ENCODE assay signal across 8 mouse cellular contexts in the genomic region with DNA sequence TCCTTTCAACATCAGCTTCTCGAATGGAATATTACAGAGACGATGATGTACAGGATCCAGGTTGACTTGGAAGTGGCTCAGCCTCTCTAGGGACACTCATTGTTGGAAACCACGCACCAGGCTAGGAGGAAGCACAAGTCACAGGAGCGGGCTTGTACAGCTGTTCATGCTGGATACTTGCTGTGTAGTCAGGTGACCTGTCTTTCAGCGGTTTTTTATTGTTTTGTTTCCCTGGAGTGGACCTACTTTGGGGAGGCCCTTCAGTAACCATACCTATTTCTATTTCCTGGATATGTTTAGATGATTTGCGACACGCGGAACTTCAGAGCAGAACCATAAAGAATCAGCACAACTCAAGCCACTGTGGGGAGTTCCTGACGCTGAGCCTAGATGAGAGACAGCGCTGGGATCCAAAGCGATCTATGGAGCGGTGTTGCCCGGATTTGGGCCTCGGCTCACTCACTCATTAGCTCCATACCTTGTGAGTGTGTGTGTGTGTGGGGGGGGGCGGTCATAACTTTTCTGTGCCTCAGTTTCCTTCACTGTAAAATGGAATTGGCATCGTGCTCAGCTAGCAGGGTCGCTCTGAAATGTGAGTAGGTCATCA. TPM values are rescaled to one million over a fixed set of nuclear protein-coding genes. Genes with fewer than 3 reads are reported as not detected.
DNase-seq lines count a peak whose midpoint lies in the region; ATAC-seq lines count a peak whose summit lies in the region.

No protein-coding gene starts in this region.

- no peaks in the 10 kb centered on the region for H3K9me3 ChIP-seq in heart, embryonic 13.5 days
- H3K9me3 ChIP-seq in heart, embryonic 14.5 days (ENCODE audit: control insufficient read depth, low read length): no peaks in the 10 kb centered on the region
- H3K9me3 ChIP-seq in liver, embryonic 12.5 days (replicated peaks): no peaks in the 10 kb centered on the region
- no peaks in the 10 kb centered on the region for H3K9me3 ChIP-seq in stomach, embryonic 14.5 days (ENCODE audit: control insufficient read depth, low read depth, low read length)

- H3K36me3 ChIP-seq in heart, embryonic 13.5 days: peaks cover 8% of the 10 kb centered on the region; the same call in 1 of the 2 replicates
- H3K36me3 ChIP-seq in heart, embryonic 14.5 days (ENCODE audit: control insufficient read depth, insufficient read depth, low read length): no peaks in the 10 kb centered on the region
- H3K36me3 ChIP-seq in liver, embryonic 12.5 days: peaks cover 32% of the 10 kb centered on the region
- H3K36me3 ChIP-seq in stomach, embryonic 14.5 days (ENCODE audit: control insufficient read depth, insufficient read depth, low read length): no peaks in the 10 kb centered on the region

- peak overlapping the region; percentile 87 for H3K4me2 ChIP-seq in heart, embryonic 13.5 days
- peak overlapping the region; percentile 94 for H3K4me2 ChIP-seq in heart, embryonic 14.5 days (ENCODE audit: low read length)
- peak overlapping the region; percentile 78 for H3K4me2 ChIP-seq in liver, embryonic 12.5 days
- peak overlapping the region; percentile 85 for H3K4me2 ChIP-seq in stomach, embryonic 14.5 days (replicated peaks; ENCODE audit: low read depth, low read length)

- intact Hi-C loops in heart, postnatal 10 days (cut with DNase I): loop anchor here (2.0 to 10.0 kb wide), 2 partner anchors 76 to 160 kb away; no protein-coding TSS in a partner anchor

- peak overlapping the region; percentile 77 for H3K4me3 ChIP-seq in heart, embryonic 13.5 days
- H3K4me3 ChIP-seq in heart, embryonic 14.5 days (ENCODE audit: control insufficient read depth in 1 of 2, insufficient read depth in 1 of 2, low read depth in 1 of 2, low read length in 2 of 2): peak overlapping the region; percentile 53 to 65
- H3K4me3 ChIP-seq in liver, embryonic 12.5 days: peak overlapping the region; percentile 87
- peak overlapping the region; percentile 64 for H3K4me3 ChIP-seq in stomach, embryonic 14.5 days (ENCODE audit: low read depth, low read length)

- DNase-seq in heart, postnatal 10 days: no peak
- DNase-seq in NIH3T3 (ENCODE audit: low read depth): peak; percentile 18
- no peak for DNase-seq in right cerebral cortex, postnatal 36 days (ENCODE audit: low spot score in 2 of 2)
- no peak for DNase-seq in frontal cortex, postnatal 25 days (ENCODE audit: low spot score in 2 of 2)

- peak overlapping the region; percentile 88 for H3K9ac ChIP-seq in heart, embryonic 13.5 days
- H3K9ac ChIP-seq in heart, embryonic 14.5 days (ENCODE audit: low read length): peak overlapping the region; percentile 83
- H3K9ac ChIP-seq in liver, embryonic 12.5 days: peak overlapping the region; percentile 95
- H3K9ac ChIP-seq in stomach, embryonic 14.5 days (replicated peaks; ENCODE audit: low read depth, low read length): peak overlapping the region; percentile 55; the same call in 1 of the 2 replicates

- ATAC-seq in heart, embryonic 13.5 days (ENCODE audit: extremely low read depth, insufficient number of reproducible peaks, low FRiP score, low TSS enrichment): no peak
- no peak for ATAC-seq in heart, embryonic 14.5 days (ENCODE audit: insufficient number of reproducible peaks, insufficient read depth, low FRiP score, low read depth)
- peak; percentile 57 for ATAC-seq in liver, embryonic 12.5 days
- peak; percentile 16; the same call in 1 of the 2 replicates for ATAC-seq in stomach, embryonic 14.5 days (ENCODE audit: insufficient number of reproducible peaks, insufficient read depth, low FRiP score, low read depth)

- H3K27ac ChIP-seq in heart, embryonic 13.5 days (replicated peaks): peak overlapping the region; percentile 67
- H3K27ac ChIP-seq in heart, embryonic 14.5 days (replicated peaks in 1 of 2; ENCODE audit: control insufficient read depth in 1 of 2, insufficient read depth in 1 of 2, low read depth in 2 of 2, low read length in 2 of 2): no peak overlapping the region
- H3K27ac ChIP-seq in liver, embryonic 12.5 days: peak overlapping the region; percentile 92
- H3K27ac ChIP-seq in stomach, embryonic 14.5 days (ENCODE audit: low read length): no peak overlapping the region

- 21% methylated on average over 17 of the region's 17 CpGs for WGBS in heart, embryonic 13.5 days
- 20% methylated on average over 17 of the region's 17 CpGs for WGBS in heart, embryonic 14.5 days
- 16% methylated on average over 17 of the region's 17 CpGs for WGBS in liver, embryonic 12.5 days (ENCODE audit: insufficient replicate concordance)
- WGBS in stomach, embryonic 14.5 days: 20% methylated on average over 17 of the region's 17 CpGs

- H3K4me1 ChIP-seq in heart, embryonic 13.5 days: peaks cover 15% of the 10 kb centered on the region
- H3K4me1 ChIP-seq in heart, embryonic 14.5 days (ENCODE audit: control insufficient read depth in 2 of 2, insufficient read depth in 2 of 2, low read length in 2 of 2): peaks cover 3 to 4% of the 10 kb centered on the region in 2 experiments; a peak in 2 of 4 replicates
- H3K4me1 ChIP-seq in liver, embryonic 12.5 days: peaks cover 22% of the 10 kb centered on the region
- H3K4me1 ChIP-seq in stomach, embryonic 14.5 days (ENCODE audit: control insufficient read depth, insufficient read depth, low read length): no peaks in the 10 kb centered on the region

- peaks cover 40% of the 10 kb centered on the region for H3K27me3 ChIP-seq in heart, embryonic 13.5 days (replicated peaks)
- peaks cover 4% of the 10 kb centered on the region; the same call in 1 of the 2 replicates for H3K27me3 ChIP-seq in heart, embryonic 14.5 days (ENCODE audit: control insufficient read depth, insufficient read depth, low read length)
- H3K27me3 ChIP-seq in liver, embryonic 12.5 days (replicated peaks): peaks cover 39% of the 10 kb centered on the region
- no peaks in the 10 kb centered on the region for H3K27me3 ChIP-seq in stomach, embryonic 14.5 days (ENCODE audit: control insufficient read depth, insufficient read depth, low read length)

RNA-seq across cellular contexts. Expression of a gene that starts 0.5 kb away (rescaled TPM):
- polyA plus RNA-seq in heart, embryonic 13.5 days (2015; fragmentation: Nextera tagmentation; extraction: Ambion mirVana): 7.4 and 7.7 TPM in 2 replicates
- total RNA-seq in heart, postnatal 10 days (2021): 10 to 100 TPM; 11.3 to 12.1 TPM
- polyA plus RNA-seq in heart, embryonic 14.5 days (2014; fragmentation: Nextera tagmentation; extraction: Ambion mirVana): 5.7 and 6.1 TPM in 2 replicates
- 23.1 and 27.2 TPM in 2 replicates for polyA plus RNA-seq in liver, embryonic 12.5 days (2016; fragmentation: Nextera tagmentation; extraction: Ambion mirVana)
- polyA plus RNA-seq in stomach, embryonic 14.5 days (2014; fragmentation: Nextera tagmentation; extraction: Ambion mirVana): 7.6 and 11.4 TPM in 2 replicates

RNA-seq across cellular contexts. Expression of a gene that starts 23.5 kb away (rescaled TPM):
- 0.04 TPM in 1 of 2 replicates, not detected in the other for polyA plus RNA-seq in heart, embryonic 13.5 days (2015; fragmentation: Nextera tagmentation; extraction: Ambion mirVana)
- total RNA-seq in heart, postnatal 10 days (2021): not detected
- not detected in 2 replicates for polyA plus RNA-seq in heart, embryonic 14.5 days (2014; fragmentation: Nextera tagmentation; extraction: Ambion mirVana)
- polyA plus RNA-seq in liver, embryonic 12.5 days (2016; fragmentation: Nextera tagmentation; extraction: Ambion mirVana): not detected in 2 replicates
- 0.10 and 0.12 TPM in 2 replicates for polyA plus RNA-seq in stomach, embryonic 14.5 days (2014; fragmentation: Nextera tagmentation; extraction: Ambion mirVana)

RNA-seq across cellular contexts. Expression of a gene that starts 38.5 kb away (rescaled TPM):
- 9.2 and 9.4 TPM in 2 replicates for polyA plus RNA-seq in heart, embryonic 13.5 days (2015; fragmentation: Nextera tagmentation; extraction: Ambion mirVana)
- 10 to 100 TPM; 44.1 to 53.6 TPM for total RNA-seq in heart, postnatal 10 days (2021)
- 16.0 and 19.5 TPM in 2 replicates for polyA plus RNA-seq in heart, embryonic 14.5 days (2014; fragmentation: Nextera tagmentation; extraction: Ambion mirVana)
- polyA plus RNA-seq in liver, embryonic 12.5 days (2016; fragmentation: Nextera tagmentation; extraction: Ambion mirVana): 0.42 and 0.94 TPM in 2 replicates
- polyA plus RNA-seq in stomach, embryonic 14.5 days (2014; fragmentation: Nextera tagmentation; extraction: Ambion mirVana): 12.9 and 14.1 TPM in 2 replicates

Comparison
In these comparisons a context has a peak if more than half of its experiments do, and no peak if none do; other contexts are left out.
1. H3K27ac ChIP-seq: peak in heart, embryonic 13.5 days (single experiment) and liver, embryonic 12.5 days (single experiment); none in heart, embryonic 14.5 days (0 of 2) and stomach, embryonic 14.5 days (single experiment).
2. ATAC-seq: peak in liver, embryonic 12.5 days (single experiment) and stomach, embryonic 14.5 days (single experiment); none in heart, embryonic 13.5 days (single experiment) and heart, embryonic 14.5 days (single experiment).
3. Peak in every context shown above with its lines, with median percentiles within 50 percentile points of each other: H3K4me2 ChIP-seq, H3K4me3 ChIP-seq and H3K9ac ChIP-seq.